Mouse (Mus musculus) 3T3-L1 (cell line): Measurements from ENCODE around the gene Scarb1.
"Not testable (repeated sequence)": the region's sequence is repeated elsewhere in the genome, so short reads cannot be mapped to it uniquely, and the experiment has no call there.

ENCODE experiments used
- DNase-seq: peaks from one replicate; pipeline ENCODE4 v3.0.0-alpha.2; 2015; ENCODE audit warnings: low read depth, low spot score

Scarb1 gene

GRCm38 (mm10) chr5:125340547-125341262, at the start of gene Scarb1:
Gene Scarb1, minus strand, starts transcription at chr5:125341094.
- peak; percentile 82 for DNase-seq

- DNase-seq, result peak; percentile 97
Observed at GRCm38 (mm10) chr5:125389579-125390441, 48.9 kb upstream of the Scarb1 start, which contains the start of gene Ubc. Gene Ubc, minus strand, starts transcription at chr5:125390202.

- peak; percentile 93 for DNase-seq
Observed at GRCm38 (mm10) chr5:125389131-125389578, 48.3 kb upstream of the Scarb1 start, which contains the start of gene Gm10382. Gene Gm10382, plus strand, starts transcription at chr5:125389322.

- DNase-seq, result no peak
Observed at GRCm38 (mm10) chr5:125388358-125389092, 47.6 kb upstream of the Scarb1 start.

GRCm38 (mm10) chr5:125387295-125387694, 46.4 kb upstream of the Scarb1 start:
- DNase-seq, result not testable (repeated sequence)

- peak; percentile 74 for DNase-seq
Observed at GRCm38 (mm10) chr5:125385215-125385940, 44.5 kb upstream of the Scarb1 start.

- peak; percentile 70 for DNase-seq
Observed at GRCm38 (mm10) chr5:125384512-125385214, 43.8 kb upstream of the Scarb1 start.

- DNase-seq, result peak; percentile 64
Observed at GRCm38 (mm10) chr5:125383637-125384420, 42.9 kb upstream of the Scarb1 start.

GRCm38 (mm10) chr5:125382673-125383558, 42.0 kb upstream of the Scarb1 start:
- DNase-seq, result peak; percentile 88

- no peak for DNase-seq
Observed at GRCm38 (mm10) chr5:125381954-125382672, 41.2 kb upstream of the Scarb1 start.

GRCm38 (mm10) chr5:125378919-125379318, 38.0 kb upstream of the Scarb1 start:
- DNase-seq, result peak; percentile 55

- no peak for DNase-seq
Observed at GRCm38 (mm10) chr5:125377214-125377613, 36.3 kb upstream of the Scarb1 start.

GRCm38 (mm10) chr5:125375871-125376270, 35.0 kb upstream of the Scarb1 start:
- DNase-seq, result no peak

- peak; percentile 47 for DNase-seq
Observed at GRCm38 (mm10) chr5:125372027-125372426, 31.1 kb upstream of the Scarb1 start.

- no peak for DNase-seq
Observed at GRCm38 (mm10) chr5:125370950-125371693, 30.2 kb upstream of the Scarb1 start.

GRCm38 (mm10) chr5:125368568-125368967, 27.7 kb upstream of the Scarb1 start:
- peak; percentile 95 for DNase-seq

- peak; percentile 91 for DNase-seq
Observed at GRCm38 (mm10) chr5:125368156-125368555, 27.3 kb upstream of the Scarb1 start.
